Mouse (Mus musculus) heart, postnatal 0 days (tissue): ENCODE measurements around the gene Mical2.

Experiments
- CTCF ChIP-seq: IDR thresholded peaks from 2 replicates; pipeline ENCODE4 v1.5.1; 2016; ENCODE audit warnings: antibody characterized with exemption, control low read depth, low read depth
- EP300 ChIP-seq: IDR thresholded peaks from 2 replicates; pipeline ENCODE4 v1.6.1; 2016; ENCODE audit warnings: antibody characterized with exemption, low read depth

GRCm38 (mm10) chr7:112202843-112203242, 22.8 kb upstream of the Mical2 start:
- TF ChIP-seq CTCF (no peak), EP300 (no peak)
